Mouse (Mus musculus) CD4-positive helper T cell, adult 2 months (primary cell): ENCODE data around the gene Ctf2.
A peak's percentile ranks its signal among the peaks of the same experiment; 100 is the strongest.
"Not testable (repeated sequence)": the region's sequence is repeated elsewhere in the genome, so short reads cannot be mapped to it uniquely, and the experiment has no call there.

Source experiments
- DNase-seq: peaks from one replicate; pipeline ENCODE4 v3.0.0-alpha.2; 2012; ENCODE audit warnings: low read depth, missing footprints, low spot score

Ctf2 gene

DNA sequence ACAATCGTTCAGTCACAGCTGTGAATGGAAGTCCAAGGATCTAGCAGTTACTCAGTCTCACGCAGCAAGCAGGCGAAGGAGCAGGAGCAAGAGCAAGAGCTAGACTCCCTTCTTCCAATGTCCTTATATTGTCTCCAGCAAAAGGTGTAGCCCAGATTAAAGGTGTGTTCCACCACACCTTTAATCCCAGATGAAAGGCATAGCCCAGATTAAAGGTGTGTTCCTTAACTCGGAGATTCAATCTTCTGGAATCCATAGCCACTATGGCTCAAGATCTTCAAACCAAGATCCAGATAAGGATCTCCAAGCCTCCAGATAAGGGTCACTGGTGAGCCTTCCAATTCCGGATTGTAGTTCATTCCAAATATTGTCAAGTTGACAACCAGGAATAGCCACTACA lies at the start of gene Ctf2:
Gene Ctf2, minus strand, starts transcription at position 101 of the 400 bp plus-strand sequence.
- DNase-seq = not testable (repeated sequence)

DNA sequence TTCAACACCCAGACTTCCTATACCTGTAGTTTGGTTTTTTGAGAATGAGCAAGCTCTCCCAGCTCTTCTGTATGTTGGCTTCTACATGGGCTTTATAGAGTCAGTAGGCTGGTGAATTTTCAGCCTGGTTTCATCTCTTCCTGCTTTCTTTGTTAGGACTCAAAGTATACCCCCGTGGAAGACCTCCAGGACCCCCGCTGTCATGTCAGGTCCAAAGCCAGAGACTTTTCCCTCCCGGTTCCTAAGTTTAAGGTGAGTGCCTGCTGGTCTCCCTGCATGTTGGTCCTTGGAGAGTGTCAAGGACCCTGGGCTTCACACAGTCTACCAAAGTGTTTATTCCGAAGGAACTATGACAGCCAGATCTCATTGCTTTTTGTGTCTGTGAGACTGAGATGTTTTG lies 46.4 kb upstream of the Ctf2 start:
- no peak for DNase-seq

DNA sequence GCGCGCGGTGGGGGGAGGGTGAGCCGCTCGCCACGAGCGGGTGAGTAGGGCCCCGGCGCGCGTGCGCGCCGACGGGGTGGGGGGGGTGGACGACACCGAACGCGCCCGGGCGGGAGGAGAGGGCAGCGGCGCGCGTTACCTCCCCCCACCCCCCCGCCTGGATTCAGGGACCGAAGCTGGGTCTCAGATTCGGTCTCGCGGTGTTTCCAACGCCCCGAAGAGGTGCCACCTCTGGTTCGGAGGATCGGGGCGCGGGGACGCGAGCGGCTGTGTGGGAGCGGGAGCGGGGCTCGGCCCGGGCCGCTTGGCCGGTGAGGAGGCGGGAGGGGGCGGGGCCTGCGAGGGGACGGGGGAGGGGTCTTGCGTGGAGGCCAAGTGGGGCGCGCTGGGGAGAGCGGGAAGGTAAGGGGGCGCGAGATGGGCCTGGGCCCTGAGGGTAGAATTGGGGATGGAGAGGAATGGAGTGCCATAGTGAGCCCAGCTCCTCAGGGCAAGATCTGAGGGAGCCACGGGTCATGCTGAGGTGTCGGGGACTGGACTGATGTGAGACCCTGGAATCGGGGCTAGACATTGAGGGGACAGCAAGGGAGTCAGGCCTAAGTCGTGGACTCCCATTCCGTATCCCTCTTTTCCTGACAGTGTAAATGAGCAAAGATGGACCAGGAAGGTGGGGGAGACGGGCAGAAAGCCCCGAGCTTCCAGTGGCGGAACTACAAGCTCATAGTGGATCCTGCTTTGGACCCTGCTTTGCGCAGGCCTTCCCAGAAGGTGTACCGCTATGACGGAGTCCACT lies 45.7 kb upstream of the Ctf2 start:
- no peak for DNase-seq

DNA sequence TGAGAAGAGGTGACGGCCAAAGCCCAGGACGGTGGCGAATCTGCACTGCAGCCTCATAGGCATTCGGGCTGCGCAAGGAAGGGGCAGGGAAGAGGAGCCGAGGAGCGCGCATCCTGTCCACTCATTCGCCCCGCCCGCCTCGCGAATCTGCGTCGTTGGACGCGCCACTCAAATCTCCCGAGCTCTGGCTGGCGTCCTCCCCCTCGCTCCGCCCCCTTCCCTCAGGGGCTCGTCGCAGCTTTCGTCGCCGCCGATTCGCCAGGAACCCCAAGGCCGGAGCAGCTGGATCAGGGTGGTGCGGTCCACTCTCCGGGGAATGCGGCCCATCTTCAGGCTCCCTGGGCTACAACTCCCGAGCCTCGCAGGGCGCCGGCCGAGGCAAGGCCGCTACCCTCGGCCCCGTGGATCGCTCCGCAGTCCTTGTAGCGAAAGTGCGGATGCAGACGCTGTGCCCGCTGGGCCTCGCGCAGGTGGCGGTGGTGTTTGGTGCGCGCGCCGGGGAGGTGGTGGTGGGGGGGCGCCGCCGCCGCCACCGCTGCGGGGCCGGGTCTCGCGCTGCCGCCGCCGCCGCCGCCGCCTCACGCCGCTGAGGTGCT lies 45.0 kb upstream of the Ctf2 start:
- peak; percentile 99 for DNase-seq

DNA sequence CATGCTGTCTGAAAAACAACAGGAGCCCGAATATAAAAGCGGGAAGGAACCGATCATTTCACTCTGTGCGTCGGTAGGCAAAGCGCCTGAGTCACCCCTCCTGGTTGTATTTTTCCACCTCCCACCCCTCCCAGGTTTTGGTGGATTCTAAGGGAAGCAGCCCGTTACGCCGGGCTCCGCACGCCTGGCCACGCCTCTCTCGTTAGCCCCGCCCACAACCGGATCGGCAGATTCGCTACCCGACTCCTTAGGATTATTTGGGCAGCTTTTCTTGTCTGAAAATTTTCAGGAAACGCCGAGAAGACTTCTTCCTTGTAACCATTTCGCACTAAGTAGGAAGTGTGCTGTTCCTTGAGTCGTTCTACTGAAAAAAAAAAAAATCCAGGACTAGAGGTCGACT lies 44.5 kb upstream of the Ctf2 start, which contains the start of gene Setd1a:
Gene Setd1a, plus strand, starts transcription at position 245 of the 400 bp plus-strand sequence.
- peak; percentile 85 for DNase-seq

DNA sequence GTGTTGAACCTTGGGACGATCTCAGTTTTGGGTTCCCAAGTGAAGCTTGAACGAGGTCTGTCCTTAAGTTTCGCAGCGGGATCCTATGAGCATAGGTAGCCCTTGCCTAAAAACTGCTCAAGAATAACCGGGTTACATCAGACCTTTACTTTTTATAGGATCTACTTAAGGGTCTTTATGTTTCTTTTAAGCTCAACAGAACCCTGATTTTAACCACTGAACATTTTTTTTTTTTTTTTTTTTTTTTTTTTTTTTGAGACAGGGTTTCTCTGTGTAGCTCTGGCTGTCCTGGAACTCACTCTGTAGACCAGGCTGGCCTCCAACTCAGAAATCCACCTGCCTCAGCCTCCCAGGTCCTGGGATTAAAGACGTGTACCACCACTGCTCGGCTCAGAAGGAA lies 43.9 kb upstream of the Ctf2 start:
- DNase-seq = not testable (repeated sequence)

DNA sequence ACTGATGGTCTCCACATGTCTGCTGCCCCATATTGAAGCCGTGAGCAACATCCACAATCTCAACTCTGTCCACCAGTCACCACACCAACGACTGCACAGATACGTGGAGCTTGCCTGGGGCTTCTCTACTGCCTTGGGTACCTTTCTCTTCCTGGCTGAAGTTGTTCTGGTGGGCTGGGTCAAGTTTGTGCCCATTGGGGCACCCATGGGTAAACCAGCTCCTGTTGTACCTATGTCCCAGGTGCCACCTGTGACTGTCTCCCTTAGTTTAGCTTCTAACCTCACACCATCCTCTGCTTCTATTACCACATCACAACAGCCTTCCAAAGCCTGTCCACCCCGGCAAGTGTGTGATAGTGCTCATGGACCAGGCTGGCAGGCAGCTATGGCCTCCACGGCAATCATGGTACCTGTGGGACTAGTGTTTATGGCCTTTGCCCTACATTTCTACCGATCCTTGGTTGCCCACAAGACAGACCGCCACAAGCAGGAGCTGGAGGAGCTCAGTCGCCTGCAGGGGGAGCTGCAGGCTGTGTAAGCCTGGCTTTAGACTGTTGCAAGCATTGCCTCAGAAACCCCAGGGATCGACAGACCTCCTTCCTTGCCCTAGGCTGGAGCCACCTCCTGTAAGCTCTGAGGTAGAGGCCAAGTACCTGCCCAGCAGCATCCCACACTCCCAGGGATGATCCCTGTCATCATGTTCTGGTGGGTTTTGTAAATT lies 41.9 kb upstream of the Ctf2 start:
- DNase-seq = peak; percentile 87

DNA sequence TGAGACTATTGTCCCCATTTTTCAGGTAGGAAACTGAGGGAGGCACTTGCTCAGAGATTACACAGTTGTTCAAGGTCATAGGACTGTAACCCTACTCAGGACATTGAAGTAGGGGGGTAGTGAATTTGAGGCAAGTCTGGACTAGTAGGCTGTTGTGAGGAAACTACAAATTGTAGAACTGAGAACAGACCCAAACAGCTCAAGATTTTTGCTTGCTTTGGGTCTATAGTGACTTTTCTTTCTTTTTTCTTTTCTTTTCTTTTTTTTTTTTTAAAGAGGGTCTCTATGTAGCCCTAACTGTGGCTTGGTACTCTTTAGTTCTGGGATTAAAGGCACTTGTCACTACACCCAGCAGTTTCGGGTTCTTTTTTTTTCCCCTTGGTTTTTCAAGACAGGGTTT lies 40.6 kb upstream of the Ctf2 start:
- no peak for DNase-seq

DNA sequence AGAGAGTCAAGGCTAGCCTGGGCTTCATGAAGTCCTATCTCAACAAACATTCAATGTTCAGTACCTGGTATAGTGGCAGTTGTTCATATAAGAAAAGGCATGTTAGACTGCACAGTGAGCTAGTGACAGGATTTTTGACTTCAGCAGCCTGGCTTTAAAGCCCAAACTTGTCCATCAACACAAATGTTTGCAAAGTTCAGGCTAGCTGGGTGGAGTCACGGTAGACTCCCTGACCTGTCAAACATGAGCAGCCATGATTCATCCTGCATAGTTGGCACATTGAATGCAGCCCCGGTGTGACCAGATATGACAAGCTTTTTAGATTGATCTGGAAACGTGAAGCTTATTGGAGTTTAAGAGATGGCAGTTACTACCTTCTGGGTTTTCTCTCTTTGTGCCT lies 40.1 kb upstream of the Ctf2 start:
- DNase-seq = no peak

DNA sequence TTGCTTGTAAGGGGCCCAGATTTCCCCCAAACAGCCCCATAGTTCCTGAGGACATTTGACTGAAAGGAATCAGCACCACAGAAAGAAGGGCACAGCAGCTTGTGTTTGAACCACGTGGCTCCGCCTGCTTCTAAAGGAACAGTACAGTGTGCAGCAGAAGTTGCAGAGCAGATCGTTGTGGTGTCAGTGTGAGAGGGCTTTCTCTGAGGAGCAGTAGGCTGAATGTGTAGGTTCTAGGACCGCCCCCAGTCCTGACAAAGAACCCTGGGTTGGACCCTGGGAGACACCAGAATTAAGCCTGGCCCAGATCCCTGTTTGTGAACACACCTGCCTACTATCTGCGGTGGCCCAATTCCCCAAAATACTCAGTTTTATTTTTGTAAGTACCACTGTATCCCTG lies 39.3 kb upstream of the Ctf2 start:
- DNase-seq = no peak

DNA sequence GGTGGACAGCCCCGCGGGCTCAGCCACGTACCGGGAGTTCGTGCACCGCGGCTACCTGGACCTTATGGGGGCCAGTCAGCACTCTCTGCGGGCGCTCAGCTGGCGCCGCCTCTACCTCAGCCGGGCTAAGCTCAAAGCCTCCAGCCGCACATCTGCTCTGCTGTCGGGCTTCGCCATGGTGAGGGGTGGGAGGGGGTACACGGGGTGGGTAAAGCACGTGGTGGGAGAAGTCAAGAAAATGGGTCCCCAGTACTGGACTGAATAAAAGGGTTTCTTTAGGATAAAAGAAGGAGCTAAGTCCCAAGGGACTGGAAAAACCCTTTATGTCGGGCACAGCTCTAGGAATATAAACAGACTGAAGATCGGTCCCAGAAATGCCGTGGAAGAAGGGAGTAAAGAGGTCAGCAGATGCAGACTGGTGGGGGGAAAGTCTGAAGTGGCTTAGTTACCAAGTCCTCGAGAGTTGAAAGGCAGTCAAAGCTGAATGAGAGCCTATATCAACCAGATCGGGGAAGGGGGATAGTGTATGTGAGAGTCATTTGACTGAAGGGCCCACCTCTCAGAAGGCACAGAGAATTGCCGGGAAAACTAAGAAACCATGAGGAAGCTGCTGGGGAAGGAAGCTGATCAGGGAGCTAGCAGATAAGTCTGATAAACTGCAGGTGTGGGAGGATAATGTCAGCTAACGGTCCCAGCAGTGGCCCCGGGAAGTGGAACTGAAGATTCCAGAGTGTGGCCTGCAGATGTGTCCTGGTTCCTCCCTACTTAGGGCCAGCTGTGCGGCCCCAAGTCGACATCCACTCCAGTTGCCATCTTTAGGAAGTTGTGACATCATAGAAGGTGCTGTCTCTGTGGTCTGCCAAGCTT lies 38.3 kb upstream of the Ctf2 start:
- no peak for DNase-seq

DNA sequence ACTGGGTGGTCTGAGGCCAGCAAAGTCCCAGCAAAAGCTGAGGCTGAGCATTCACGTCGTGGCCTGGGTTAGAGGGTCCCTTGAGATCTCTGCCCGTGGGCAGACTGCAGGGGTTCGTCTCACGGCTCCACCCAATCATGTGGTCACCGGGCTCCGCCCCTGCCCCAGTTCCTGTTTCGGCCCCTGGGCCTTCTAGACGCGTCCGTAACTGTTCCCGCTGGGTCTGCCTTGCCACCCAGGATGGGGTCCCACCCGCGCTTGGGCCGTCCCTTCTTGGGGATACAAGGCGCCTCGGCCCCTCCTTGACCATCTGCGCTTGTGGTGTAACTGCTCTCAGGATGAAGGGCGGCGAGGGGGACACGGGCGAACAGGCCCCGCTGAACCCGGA lies 37.7 kb upstream of the Ctf2 start, which contains the start of gene Orai3:
Gene Orai3, plus strand, starts transcription at position 165 of the 388 bp plus-strand sequence.
- DNase-seq = peak; percentile 75

DNA sequence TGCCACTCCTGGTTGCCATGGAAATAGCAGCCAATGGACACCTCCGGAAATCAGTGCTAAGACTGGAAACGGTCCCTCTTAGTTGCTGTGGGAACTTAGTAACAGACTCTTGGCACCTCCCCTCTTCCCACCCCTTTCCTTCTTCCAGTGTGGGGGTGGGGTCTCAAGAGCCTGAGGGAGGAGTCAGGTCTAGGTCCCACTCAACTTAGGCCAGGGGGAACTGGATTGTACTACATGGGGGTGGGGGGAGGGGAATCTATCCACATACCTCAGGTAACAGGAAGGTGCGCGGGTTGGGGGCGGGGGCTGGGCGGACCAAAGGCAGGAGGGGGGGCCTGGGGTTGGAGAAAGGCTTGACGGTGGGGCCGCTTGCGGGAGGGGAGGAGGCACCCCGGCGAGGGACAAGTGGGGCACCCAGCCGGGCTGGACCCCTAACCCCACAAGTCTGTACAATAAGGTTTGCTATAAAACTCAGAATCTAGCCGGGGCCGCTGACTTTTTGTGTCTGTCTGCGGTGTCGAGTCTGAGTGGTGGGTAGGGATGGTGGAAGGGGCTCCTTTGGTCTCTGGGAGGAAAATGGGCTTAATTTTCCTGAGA lies 37.1 kb upstream of the Ctf2 start:
- peak; percentile 86 for DNase-seq

DNA sequence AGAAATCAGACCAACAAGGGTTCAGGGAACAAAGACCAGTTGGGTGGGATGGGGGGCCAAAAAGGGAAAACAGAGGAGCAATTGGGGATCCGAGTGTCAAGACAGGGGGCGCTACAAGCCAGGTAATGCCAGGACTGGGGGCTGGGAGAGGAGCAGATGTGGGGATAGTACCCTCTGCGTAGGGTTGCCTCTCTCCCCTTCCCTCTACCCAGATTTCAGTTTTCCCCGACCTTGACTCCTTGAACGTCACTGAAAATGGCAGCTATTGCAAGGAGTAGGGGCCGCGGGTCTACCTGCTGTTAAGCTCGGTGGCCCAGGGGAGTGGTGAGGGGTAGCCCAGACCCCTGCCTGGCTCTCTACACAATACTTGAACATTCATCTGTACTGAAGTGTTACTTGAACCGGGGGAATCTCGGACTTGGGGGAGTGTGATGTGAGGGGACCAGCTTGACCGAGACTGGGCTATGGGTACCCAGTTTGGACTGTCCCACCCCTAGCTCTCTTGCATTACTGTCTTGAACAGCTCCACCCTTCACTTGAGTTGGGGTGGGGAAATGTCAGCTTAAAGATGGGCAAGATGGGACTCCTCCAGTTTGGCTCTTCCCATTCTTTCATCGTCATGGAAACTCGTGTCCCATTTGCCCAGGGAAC lies 36.5 kb upstream of the Ctf2 start:
- no peak for DNase-seq

DNA sequence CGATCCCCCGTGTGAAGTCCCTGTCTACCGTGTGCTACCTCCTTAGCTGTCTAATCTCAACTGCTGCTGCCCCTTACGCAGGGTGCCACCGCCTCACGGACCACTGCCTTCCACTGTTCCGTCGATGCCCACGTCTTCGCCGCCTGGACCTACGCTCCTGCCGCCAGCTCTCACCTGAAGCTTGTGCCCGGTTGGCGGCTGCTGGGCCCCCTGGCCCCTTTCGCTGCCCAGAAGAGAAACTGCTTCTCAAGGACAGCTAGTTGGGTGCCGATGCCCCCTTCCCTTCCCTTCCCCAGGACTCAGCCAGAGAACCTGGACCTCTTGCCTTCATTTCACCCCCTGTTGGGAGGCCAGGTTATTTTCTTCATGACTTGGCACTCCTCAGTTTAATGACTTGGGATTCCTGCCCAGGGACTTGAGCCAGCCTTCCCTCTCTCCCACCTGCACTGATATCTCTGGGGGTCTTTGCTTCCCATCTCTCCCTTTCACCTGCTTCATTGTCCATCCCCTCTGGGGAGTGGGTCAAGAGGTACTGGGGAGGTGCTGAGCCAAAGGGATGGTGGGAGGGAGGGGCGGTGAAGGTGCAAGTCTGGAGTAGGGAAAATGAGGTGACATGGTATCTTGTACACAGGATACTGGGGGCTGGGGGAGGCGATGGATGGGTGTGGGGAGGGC lies 35.8 kb upstream of the Ctf2 start:
- DNase-seq = no peak

DNA sequence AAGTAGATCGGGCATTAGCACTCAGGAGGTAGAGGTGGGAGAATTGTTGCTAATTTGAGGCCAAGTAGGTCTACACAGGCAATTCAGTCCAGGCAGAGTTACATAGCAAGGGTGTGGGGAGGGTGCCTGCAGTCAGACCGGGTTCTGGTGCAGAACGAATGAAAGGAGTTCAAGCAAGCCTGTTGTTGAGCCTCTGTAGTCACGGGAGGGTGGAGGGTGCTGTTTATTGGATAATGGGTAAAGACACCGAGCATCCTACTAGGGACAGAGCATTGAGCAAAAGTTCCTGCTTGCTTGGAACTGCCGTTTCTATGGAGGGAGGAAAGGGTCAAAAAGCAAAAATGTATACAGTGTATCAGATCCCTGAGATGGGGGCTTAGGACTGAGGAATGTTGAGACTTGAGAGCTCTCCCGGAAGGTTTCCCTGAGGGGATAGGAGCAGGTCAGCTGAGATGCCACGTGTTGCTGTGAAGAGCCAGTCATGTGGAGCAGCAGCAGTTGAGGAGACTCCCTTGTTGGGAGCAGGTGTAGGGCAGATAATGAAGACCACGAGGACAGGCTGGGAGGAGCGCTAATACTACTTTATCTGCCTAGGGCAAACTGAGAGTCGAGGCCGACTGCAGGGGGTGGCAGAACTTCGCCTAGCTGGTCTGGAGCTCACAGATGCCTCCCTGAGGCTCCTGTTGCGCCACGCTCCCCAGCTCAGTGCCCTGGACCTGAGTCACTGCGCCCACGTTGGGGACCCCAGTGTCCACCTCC lies 35.1 kb upstream of the Ctf2 start:
- DNase-seq = no peak

DNA sequence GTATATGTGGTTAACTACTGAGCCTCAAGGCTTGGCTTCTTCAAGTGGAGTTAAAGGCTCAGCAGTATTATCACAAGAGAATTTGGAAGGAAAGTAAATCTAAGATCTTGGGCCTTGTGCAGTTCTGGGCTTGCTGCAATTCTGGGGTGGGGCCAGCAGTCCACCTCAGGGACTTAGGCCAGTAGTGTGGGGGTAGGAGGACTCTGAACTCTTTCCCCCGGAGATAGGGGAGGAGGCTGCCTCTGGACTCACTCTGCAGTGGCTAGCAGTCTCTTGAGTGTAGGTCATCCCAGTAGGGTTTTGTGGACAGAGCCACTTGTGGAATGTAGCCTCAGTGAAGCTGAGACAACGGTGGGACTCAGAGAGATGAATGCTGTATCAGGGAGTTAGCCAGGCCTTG lies 33.8 kb upstream of the Ctf2 start:
- DNase-seq = no peak

DNA sequence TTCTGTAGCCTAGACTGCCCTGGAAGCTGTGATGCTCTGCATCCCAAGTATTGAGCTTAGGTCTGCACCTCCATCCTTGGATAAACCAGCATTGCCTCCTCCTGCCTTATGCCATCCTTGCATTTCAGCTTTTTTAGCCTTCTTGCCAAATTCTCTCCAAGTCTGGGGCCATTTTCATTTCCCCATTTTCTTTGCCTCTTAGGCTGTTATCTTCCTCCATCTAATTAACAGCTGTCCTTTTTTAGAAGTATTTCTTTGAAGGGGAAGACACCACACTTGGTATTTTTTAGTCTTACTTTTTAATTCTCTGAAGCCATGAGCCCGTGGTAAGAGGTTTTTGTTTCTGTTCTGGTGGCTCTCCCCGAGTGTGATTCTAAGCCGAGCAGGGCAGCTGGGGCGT lies 31.7 kb upstream of the Ctf2 start:
- DNase-seq = no peak

DNA sequence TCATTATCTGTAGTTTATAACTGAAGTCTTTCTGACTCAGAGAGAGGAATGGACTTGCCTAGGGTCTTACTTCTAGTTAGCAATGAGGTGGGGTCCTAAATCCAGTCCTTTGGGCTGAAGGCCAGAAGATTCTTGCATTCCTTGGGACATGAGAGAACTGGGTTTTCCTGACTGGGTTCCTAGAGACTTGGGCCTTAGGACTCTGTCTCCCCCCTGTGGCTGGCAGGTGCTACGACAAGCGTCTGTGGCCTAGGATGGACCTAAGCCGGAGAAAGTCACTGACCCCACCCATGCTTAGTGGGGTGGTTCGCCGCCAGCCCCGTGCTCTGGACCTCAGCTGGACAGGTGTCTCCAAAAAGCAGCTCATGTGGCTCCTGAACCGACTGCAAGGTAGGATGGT lies 29.1 kb upstream of the Ctf2 start:
- DNase-seq = peak; percentile 57
